Mouse (Mus musculus): ENCODE results near the gene Prl2a1.
"Not testable (repeated sequence)": the region's sequence is repeated elsewhere in the genome, so short reads cannot be mapped to it uniquely, and the experiment has no call there.

Prl2a1 gene

DNA sequence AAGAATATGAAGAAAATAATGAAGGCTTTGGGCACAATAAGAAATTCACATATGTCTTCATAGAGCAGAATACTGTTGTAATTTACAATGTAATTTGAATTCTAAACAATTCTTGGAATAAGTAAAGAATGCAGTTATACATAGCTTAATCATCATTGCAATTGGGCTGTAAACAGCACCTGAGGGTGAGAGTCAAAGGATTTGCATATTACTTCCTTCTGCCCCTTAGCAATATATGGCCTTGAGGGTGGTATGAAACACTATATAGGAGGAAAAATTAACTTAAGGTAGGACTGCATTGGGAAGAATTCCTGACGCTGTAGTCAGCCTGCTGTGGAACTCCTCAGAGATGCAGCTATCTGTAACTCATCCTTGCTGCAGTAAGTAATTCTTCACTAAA, at the start of gene Prl2a1:
Gene Prl2a1 (plus strand): TSS at position 301 of the 400 bp plus-strand sequence.
- no peak for DNase-seq (ENCODE audit: low spot score in 2 of 2)

DNA sequence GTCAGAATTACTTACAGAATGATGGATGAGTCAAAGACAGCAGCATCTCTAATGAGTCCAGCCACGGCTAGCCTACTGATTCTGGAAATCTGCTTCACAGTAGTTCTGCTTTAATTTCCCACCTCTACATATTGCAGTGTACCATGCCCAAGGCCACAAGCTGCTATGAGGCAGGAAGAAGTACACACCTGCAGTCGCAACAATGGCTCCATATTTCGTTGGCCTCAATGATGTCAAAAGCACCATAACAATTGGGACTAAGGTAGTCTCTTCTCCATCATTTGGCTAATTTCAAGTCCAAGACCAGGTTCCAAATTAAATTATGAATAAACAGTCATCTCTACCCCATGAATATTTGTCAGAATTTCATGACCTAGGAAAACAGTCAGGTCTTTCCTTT, 20.8 kb upstream of the Prl2a1 start, which contains the start of gene Prl7c1:
Gene Prl7c1 (minus strand): TSS at position 101 of the 400 bp plus-strand sequence.
- DNase-seq (ENCODE audit: low spot score in 2 of 2): not testable (repeated sequence)

DNA sequence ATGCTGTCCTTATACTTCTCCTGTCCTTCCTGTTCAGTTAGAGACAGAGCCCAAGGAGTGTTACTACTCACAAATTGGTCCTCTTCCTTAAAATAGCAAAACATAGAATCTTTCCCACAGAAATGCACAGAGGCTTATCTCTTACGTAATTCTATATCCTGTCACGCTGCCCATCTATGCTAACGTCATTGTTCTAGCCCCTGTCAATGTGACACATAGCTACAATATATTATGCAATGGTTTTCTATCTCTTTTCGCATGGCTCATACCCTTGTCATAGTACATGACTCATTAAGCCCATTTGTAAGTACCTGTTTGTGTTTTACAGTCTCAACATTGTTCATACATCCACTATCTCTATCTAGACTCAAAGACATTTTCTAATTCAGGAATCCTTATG, 2.2 kb upstream of the Prl2a1 start:
- DNase-seq (ENCODE audit: low spot score in 2 of 2): no peak

DNA sequence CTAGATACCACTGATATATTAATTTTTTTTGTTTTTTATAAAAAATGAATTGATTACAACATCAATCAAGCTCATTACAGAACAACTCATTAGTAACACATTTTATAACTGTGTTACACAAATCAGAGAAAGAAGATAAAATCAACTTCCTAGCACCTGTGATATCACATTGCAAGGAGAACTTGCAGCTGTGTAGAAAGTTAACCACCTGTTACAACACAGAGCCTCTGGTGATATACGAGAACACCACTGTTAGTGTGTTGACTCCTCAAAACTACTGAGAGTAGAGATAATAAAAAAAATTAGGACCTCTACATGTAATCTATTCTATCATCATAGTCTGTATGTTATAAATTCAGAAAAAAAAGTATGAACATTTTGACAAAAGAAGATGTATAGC, 1.3 kb downstream of the Prl2a1 start:
- no peak for DNase-seq (ENCODE audit: low spot score in 2 of 2)

DNA sequence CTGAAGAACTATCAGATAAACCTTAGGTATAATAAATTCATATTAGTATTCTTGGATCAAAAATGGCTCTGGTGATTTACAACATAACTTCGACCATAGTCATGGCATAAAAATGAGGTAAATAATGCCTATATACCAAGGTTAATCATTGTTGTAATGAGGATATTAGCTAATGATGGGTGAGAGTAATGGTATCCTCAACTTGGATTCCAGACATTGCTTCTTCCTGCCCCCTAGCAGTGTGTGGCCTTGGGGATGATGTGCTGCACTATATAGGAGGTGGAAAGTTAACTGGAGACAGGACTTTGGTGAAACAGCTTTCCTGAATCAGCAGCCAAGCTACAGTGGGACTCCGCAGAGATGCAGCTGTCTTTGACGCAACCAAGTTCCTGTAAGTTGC, 47.6 kb downstream of the Prl2a1 start, which contains the start of gene Prl2c1:
Gene Prl2c1 (plus strand): TSS at position 301 of the 400 bp plus-strand sequence.
- no peak for DNase-seq (ENCODE audit: low spot score in 2 of 2)

Measured in natural killer cell, adult 2 months (primary cell).